Mouse (Mus musculus) megakaryocyte, embryonic 14.5 days (primary cell): ENCODE measurements around the gene Fam131a. TPM values are rescaled to one million over a fixed set of nuclear protein-coding genes. Genes with fewer than 3 reads are reported as not detected.

Experiments
- H3K27me3 ChIP-seq: replicated peaks from 2 replicates; pipeline ENCODE3; 2012; ENCODE audit warnings: inconsistent platforms
- H3K36me3 ChIP-seq: replicated peaks from 2 replicates; pipeline ENCODE3; 2012; ENCODE audit warnings: low read length, inconsistent platforms, mixed read lengths
- H3K4me1 ChIP-seq: 2 replicates; pipeline ENCODE4 v1.6.1; 2012; ENCODE audit warnings: inconsistent platforms
- H3K4me3 ChIP-seq: replicated peaks from 2 replicates; pipeline ENCODE3; 2012; ENCODE audit warnings: moderate library complexity, mild to moderate bottlenecking, inconsistent platforms
- H3K9me3 ChIP-seq: 2 replicates; pipeline ENCODE4 v1.6.1; 2012; ENCODE audit warnings: inconsistent platforms
- FLI1 ChIP-seq: IDR thresholded peaks from 2 replicates; pipeline ENCODE4 v1.6.1; 2012; ENCODE audit warnings: low read length, inconsistent platforms, mixed read lengths
- GATA1 ChIP-seq: IDR thresholded peaks from 3 replicates; pipeline ENCODE4 v1.6.1; 2012; ENCODE audit warnings: mixed read lengths, low read length, inconsistent platforms, borderline replicate concordance
- polyA plus RNA-seq: library from polyadenylated mRNA; stranded (reverse); fragments of >175 nt; gene quantifications from 2 replicates; pipeline ENCODE4 v1.2.3, GENCODE M21; 2012; ENCODE audit warnings: low replicate concordance; ENCODE audit not compliant: insufficient read depth

Gene Fam131a
- polyA plus RNA-seq, 1 experiment, result 8.6 TPM

- TF ChIP-seq FLI1, result no peak
- TF ChIP-seq GATA1, result no peak
- peaks cover 21% of the 10 kb centered on the region for H3K36me3 ChIP-seq
- no peaks in the 10 kb centered on the region for H3K9me3 ChIP-seq
- peaks cover 57% of the 10 kb centered on the region for H3K4me1 ChIP-seq
- peaks cover 10% of the 10 kb centered on the region for H3K27me3 ChIP-seq
- H3K4me3 ChIP-seq, result no peak overlapping the region
These were observed 13.5 kb downstream of the Fam131a start for GRCm38 (mm10) chr16:20706407-20707055.

- peaks cover 25% of the 10 kb centered on the region for H3K27me3 ChIP-seq
- no peak for TF ChIP-seq FLI1
- TF ChIP-seq GATA1, result no peak
- no peaks in the 10 kb centered on the region for H3K9me3 ChIP-seq
- H3K4me1 ChIP-seq, result peaks cover 45% of the 10 kb centered on the region
- peaks cover 6% of the 10 kb centered on the region for H3K36me3 ChIP-seq
- H3K4me3 ChIP-seq, result no peak overlapping the region
These were observed 15.3 kb downstream of the Fam131a start for GRCm38 (mm10) chr16:20708220-20708938.

GRCm38 (mm10) chr16:20708939-20709734 is 16.1 kb downstream of the Fam131a start:
- Histone ChIP-seq H3K27me3 (peaks cover 31% of the 10 kb centered on the region), H3K9me3 (no peaks in the 10 kb centered on the region), H3K4me1 (peaks cover 38% of the 10 kb centered on the region), H3K4me3 (no peak overlapping the region), H3K36me3 (peaks cover 4% of the 10 kb centered on the region)
- TF ChIP-seq GATA1, result no peak

GRCm38 (mm10) chr16:20710370-20710769 is 17.3 kb downstream of the Fam131a start:
- Histone ChIP-seq H3K36me3 (peaks cover 4% of the 10 kb centered on the region), H3K4me1 (peaks cover 41% of the 10 kb centered on the region)

GRCm38 (mm10) chr16:20710810-20711209 is 17.8 kb downstream of the Fam131a start:
- no peak for TF ChIP-seq GATA1
- no peak for TF ChIP-seq FLI1

More at GRCm38 (mm10) chr16:20710370-20710769, 17.3 kb downstream of the Fam131a start:
- H3K4me3 ChIP-seq, result no peak overlapping the region
- H3K27me3 ChIP-seq, result peaks cover 42% of the 10 kb centered on the region
- TF ChIP-seq GATA1 (no peak), FLI1 (no peak)
- H3K9me3 ChIP-seq, result no peaks in the 10 kb centered on the region

GRCm38 (mm10) chr16:20712190-20712589 is 19.1 kb downstream of the Fam131a start:
- peaks cover 47% of the 10 kb centered on the region for H3K27me3 ChIP-seq
- no peaks in the 10 kb centered on the region for H3K9me3 ChIP-seq
- TF ChIP-seq FLI1 (no peak), GATA1 (no peak)
- peaks cover 4% of the 10 kb centered on the region for H3K36me3 ChIP-seq
- H3K4me1 ChIP-seq, result peaks cover 42% of the 10 kb centered on the region
- H3K4me3 ChIP-seq, result peak overlapping the region; percentile 19

More at GRCm38 (mm10) chr16:20710810-20711209, 17.8 kb downstream of the Fam131a start:
- Histone ChIP-seq H3K36me3 (peaks cover 4% of the 10 kb centered on the region), H3K9me3 (no peaks in the 10 kb centered on the region), H3K4me3 (no peak overlapping the region), H3K4me1 (peaks cover 43% of the 10 kb centered on the region), H3K27me3 (peaks cover 46% of the 10 kb centered on the region)

- Histone ChIP-seq H3K9me3 (no peaks in the 10 kb centered on the region), H3K36me3 (peaks cover 3% of the 10 kb centered on the region), H3K27me3 (peaks cover 44% of the 10 kb centered on the region), H3K4me1 (peaks cover 37% of the 10 kb centered on the region), H3K4me3 (no peak overlapping the region)
- no peak for TF ChIP-seq GATA1
- no peak for TF ChIP-seq FLI1
These were observed 19.8 kb downstream of the Fam131a start for GRCm38 (mm10) chr16:20712889-20713288.

- Histone ChIP-seq H3K9me3 (no peaks in the 10 kb centered on the region), H3K27me3 (peaks cover 37% of the 10 kb centered on the region), H3K4me3 (peak overlapping the region; percentile 94), H3K4me1 (peaks cover 41% of the 10 kb centered on the region), H3K36me3 (no peaks in the 10 kb centered on the region)
- TF ChIP-seq GATA1 (no peak), FLI1 (no peak)
These were observed 21.5 kb downstream of the Fam131a start for GRCm38 (mm10) chr16:20714307-20715080.

- Histone ChIP-seq H3K36me3 (peaks cover 6% of the 10 kb centered on the region), H3K4me1 (peaks cover 41% of the 10 kb centered on the region), H3K27me3 (peaks cover 37% of the 10 kb centered on the region), H3K4me3 (peak overlapping the region; percentile 94), H3K9me3 (no peaks in the 10 kb centered on the region)
- no peak for TF ChIP-seq FLI1
- TF ChIP-seq GATA1, result no peak
These were observed 22.1 kb downstream of the Fam131a start for GRCm38 (mm10) chr16:20715161-20715560.
